Mouse (Mus musculus): ENCODE results near the gene Otp. TPM values are rescaled to one million over a fixed set of nuclear protein-coding genes. Genes with fewer than 3 reads are reported as not detected.

Gene Otp
- not detected for polyA plus RNA-seq (2017; shearing (Covaris generic))

GRCm38 (mm10) chr13:94875396-94875880 lies at the start of gene Otp:
Gene Otp (plus strand): TSS chr13:94875602.

Other genes starting within 250 kb of the Otp start
- gene Tbca, start 86.7 kb upstream of the Otp start, polyA plus RNA-seq (2017; shearing (Covaris generic)), result 100 to 1,000 TPM; 226 to 240 TPM
- 10 to 100 TPM; 20.7 to 26.8 TPM for gene Wdr41, start 100.7 kb downstream of the Otp start, polyA plus RNA-seq (2017; shearing (Covaris generic))